In genomic region chr2:17249960-17250359, GRCm38 (mm10) we compare ENCODE assay signal across 7 mouse cellular contexts.
"Had no signal": no experiment of that assay in that cellular context is flagged by ENCODE, and none has a peak within 500 bp of the region (broad histone marks: within the 10 kb centered on the region; RNA-seq: fewer than 3 reads in every experiment).

No protein-coding gene starts in this region.

- H3K27me3 ChIP-seq: limb, embryonic 13.5 days had no signal

- H3K9ac ChIP-seq: limb, embryonic 13.5 days; liver, embryonic 14.5 days had no signal

- H3K4me2 ChIP-seq: limb, embryonic 13.5 days had no signal

- H3K27ac ChIP-seq: limb, embryonic 13.5 days; liver, embryonic 14.5 days had no signal

- H3K4me3 ChIP-seq: limb, embryonic 13.5 days had no signal

- H3K4me1 ChIP-seq: limb, embryonic 13.5 days had no signal

- DNase-seq: kidney, postnatal 10 days; left cerebral cortex, postnatal 4 days; lung, adult 18-20 months; thymus, adult 18-20 months; thymus, postnatal 14 days had no signal

- H3K9me3 ChIP-seq: limb, embryonic 13.5 days had no signal

- H3K36me3 ChIP-seq: limb, embryonic 13.5 days had no signal
